Mouse (Mus musculus): ENCODE measurements around the gene Gm32742.

- TF ChIP-seq CTCF (conservative IDR thresholded peaks at IDR 0.05; ENCODE audit: insufficient read depth, insufficient read length, low read depth, low read length), result no peak
- TF ChIP-seq POLR2A (IDR thresholded peaks at IDR 0.05; ENCODE audit: low read depth, low read length), result no peak
Observed at GRCm38 (mm10) chr9:51093697-51094096, 71.6 kb downstream of the Gm32742 start.

All from kidney, adult 2 months (tissue).